Mouse (Mus musculus) left cerebral cortex, adult 6 months (tissue): Measurements from ENCODE around the gene Sox14. TPM values are rescaled to one million over a fixed set of nuclear protein-coding genes. Genes with fewer than 3 reads are reported as not detected.

Source experiments
- long read RNA-seq, 2 experiments: library from polyadenylated mRNA; unstranded; transcript quantifications; one replicate each; pipeline ENCODE4 v2.0.0; 2019 to 2020
- polyA plus RNA-seq: library from polyadenylated mRNA; unstranded; fragments of <200 nt; fragmentation: Nextera tagmentation; gene quantifications from 2 replicates; pipeline ENCODE4 v1.2.3, GENCODE M21; 2021

Gene Sox14
- not detected in 2 replicates for polyA plus RNA-seq
- long read RNA-seq, experiment 1 = 0 reads
- long read RNA-seq, experiment 2 = 0 reads

GRCm38 (mm10) chr9:99875618-99876372, at the start of gene Sox14:
Sox14 (minus strand) TSS chr9:99876170.

Other genes starting within 250 kb of the Sox14 start
- gene Dzip1l, start 246.7 kb downstream of the Sox14 start, polyA plus RNA-seq = 5.6 and 7.4 TPM in 2 replicates
- not detected in 2 replicates for gene Cldn18, start 158.9 kb downstream of the Sox14 start, polyA plus RNA-seq